Mouse (Mus musculus): ENCODE results near the gene H6pd.
"Not testable (repeated sequence)": the region's sequence is repeated elsewhere in the genome, so short reads cannot be mapped to it uniquely, and the experiment has no call there.

Gene H6pd

DNA sequence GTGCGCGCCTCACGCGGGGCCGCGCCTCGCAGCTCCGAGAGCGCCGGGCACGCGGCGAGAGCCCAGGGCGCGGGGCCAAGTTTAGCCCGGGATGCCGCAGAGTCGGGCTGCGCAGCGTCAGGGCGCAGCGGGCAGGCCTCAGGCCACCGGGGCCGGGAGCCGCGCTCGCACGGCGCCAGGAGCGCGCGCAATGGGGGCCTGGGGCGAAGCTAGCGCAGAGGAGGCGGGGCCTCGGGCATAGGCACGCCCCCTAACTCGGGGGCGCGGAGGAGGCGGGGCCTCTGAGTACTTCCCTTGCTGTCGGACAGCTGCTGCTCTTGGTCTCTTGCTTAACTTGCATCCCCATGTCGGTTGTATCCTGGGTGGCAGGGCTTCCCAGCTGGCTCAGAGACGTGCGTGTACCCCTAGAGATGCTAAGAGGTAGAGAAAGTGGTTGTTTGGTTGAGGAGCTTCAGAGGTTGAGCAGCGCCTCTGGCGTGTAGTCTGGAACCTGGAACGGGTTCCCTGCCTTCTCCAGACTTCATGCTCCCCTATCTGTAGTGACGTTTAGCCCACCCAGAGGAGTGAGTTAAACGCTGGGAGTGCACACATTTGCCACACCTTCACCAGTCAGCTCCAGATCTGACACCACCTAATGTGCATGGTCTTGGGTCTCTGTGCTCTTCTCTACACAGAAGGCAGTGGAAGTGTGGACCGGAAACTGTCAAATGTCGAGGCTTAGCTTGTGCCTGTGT is at the start of gene H6pd:
TSS of gene H6pd (minus strand) at position 171 of the 734 bp plus-strand sequence.
- peak; percentile 95 for DNase-seq

- DNase-seq = no peak
Observed at GRCm38 (mm10) chr4:150057722-150058121, 48.9 kb upstream of the H6pd start.

GRCm38 (mm10) chr4:150056171-150056570 is 47.3 kb upstream of the H6pd start:
- no peak for DNase-seq

DNA sequence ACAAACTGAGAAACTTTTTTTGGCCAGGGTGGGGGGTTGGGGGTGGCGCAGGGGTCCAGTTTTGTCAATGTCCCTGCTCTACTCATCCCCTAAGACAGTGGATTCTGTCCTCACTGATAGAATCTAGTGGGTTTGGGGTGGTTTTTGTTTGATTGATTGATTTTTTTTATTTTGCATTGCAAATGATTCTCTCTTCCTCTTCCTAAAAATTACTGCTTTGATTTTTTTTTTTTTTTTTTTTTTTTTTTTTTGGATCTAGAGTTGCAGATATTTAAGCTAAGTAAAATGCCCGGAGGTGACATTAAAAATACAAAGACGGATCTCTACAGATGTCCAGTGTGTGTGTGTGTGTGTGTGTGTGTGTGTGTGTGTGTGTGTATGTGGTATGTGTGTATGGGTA is 43.6 kb upstream of the H6pd start:
- no peak for DNase-seq

GRCm38 (mm10) chr4:150051514-150051913 is 42.7 kb upstream of the H6pd start:
- no peak for DNase-seq

DNA sequence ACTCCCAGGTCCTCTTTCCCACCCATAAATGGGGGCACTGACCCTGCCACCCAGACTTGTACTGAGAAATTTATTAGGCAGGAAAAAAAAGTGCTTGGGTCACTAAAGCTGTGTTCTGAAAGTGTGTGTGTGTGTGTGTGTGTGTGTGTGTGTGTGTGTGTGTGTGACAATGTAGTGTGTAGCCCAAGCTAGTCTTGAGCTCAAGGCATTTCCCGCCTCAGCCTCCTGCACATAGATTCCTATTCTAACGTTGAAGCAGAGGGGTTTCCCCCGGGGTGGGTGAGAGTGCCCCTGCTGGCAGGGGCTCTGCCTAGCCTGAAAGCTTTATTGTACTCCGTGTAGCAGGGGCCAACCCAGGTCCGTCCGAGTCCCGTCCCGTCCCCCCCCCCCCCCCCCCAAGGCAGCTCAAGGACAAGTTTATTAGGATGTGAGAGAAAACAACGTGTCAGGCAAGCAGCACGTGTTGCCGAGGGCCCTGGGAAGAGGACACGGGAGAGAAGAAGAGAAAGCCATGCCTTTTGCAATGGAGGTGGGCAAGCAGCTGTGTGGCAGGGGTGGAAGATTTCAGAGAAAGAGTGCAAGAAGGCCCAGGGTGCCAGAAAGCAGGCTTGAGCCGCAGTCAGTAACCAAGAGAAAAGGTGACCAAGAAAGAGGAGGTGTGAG is 40.9 kb upstream of the H6pd start:
- DNase-seq = peak; percentile 34

GRCm38 (mm10) chr4:150049157-150049513 is 40.3 kb upstream of the H6pd start:
- peak; percentile 19 for DNase-seq

DNA sequence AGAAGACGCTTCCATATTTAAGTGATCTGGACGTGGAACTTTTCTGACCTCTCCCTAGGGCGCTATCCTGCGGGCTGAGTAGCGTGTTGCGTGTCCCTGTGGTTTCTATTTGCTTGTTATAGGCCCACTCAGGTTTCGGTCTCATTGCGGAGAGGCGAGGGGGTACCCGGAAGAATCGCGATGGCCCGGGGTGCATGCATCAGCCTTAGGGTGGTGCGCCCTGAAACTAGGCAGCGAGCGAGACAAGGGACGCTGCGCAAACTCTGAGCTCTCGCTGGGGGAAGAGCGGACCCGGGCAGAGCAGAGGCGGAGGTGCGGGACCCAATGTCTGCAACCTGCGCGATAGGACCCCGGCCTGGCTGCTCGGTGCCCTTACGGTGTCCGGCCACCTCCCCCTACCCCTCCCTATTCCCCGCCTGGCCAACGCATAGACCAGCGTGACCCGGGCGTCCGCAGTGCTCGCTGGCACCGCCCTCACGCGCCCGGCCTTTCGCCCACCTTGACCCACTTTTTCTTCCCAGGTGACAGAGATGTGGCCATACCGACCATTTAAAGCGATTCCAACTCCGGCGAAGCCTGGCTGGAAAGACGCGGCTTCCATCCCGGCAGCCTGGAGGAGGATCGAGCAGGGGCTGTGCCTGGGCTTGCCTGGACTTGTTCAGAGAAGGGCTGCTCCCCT is 39.8 kb upstream of the H6pd start:
- peak; percentile 34 for DNase-seq

DNA sequence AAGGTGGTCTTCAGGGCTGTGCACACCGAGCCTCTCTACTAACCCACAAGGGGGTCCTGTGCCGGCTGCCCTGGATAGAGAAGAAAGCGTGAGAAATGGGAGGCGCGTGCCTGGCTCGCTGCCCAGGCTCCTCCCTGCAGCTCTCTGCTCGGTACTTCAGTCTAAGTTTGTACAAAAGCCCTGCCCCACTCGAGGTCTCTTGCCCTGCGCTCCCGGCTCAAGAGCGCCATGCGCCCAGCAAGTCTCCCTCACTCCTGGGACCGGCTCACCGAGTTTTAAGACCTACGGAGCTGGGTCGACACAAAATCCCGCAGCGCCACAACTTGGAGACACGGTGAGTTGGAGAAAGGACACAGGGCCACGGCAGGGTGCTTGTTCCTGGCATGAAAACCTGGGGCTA is 39.2 kb upstream of the H6pd start:
- DNase-seq = peak; percentile 80

DNA sequence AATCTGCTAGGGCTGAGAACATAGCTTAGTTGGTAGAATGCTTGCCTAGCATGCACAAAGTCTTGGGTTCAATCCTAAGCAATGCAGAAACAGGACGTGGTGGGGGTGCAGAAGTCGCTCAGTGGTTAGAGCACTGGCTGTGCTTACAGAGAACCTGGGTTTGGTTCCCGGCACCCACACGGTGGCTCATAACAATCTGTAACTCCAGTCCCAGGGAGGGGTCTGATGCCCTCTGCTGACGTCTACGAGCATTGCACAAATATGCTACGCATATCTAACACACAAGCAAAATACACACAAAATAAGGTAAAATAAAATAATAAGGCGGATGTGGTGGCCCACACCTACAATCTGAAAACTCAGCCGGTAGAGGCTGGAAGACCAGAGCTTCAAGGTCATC is 34.8 kb upstream of the H6pd start:
- DNase-seq = no peak

GRCm38 (mm10) chr4:150041346-150042110 is 32.7 kb upstream of the H6pd start:
- no peak for DNase-seq

DNA sequence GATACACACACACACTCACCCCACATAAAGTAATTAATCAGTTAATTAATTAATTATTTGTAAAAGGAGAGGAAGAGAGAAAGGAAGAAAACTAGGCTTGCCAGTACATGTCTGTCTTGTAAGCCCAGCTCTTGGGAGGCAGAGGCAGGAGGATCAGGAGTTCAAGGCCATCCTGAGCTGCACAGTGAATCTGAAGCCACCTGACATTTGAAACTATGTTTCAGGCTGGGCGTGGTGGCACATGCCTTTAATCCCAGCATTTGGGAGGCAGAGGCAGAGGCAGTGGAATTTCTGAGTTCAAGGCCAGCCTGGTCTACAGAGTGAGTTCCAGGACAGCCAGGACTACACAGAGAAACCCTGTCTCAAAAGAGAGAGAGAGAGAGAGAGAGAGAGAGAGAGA is 32.0 kb upstream of the H6pd start:
- DNase-seq = not testable (repeated sequence)

- no peak for DNase-seq
Observed at GRCm38 (mm10) chr4:150040003-150040581, 31.3 kb upstream of the H6pd start.

DNA sequence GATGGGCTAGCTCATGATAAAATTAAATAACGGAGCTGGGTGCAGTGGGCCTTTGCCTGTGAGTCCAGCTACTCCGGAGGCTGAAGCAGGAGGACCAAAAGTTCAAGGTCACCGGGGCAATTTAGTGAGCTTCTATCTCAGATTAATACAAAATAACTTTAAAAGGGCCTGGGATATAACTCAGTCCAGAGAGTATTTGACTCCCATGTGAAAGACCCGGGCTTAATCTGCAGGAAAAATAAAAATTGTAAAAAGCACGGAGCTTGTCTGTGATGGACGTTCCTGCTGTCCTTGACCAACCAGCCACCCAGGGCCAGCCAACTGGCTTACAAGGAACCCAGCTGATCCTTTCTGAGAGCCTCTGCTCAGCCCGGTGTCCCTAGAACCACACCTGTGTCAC is 29.7 kb upstream of the H6pd start:
- DNase-seq = no peak

DNA sequence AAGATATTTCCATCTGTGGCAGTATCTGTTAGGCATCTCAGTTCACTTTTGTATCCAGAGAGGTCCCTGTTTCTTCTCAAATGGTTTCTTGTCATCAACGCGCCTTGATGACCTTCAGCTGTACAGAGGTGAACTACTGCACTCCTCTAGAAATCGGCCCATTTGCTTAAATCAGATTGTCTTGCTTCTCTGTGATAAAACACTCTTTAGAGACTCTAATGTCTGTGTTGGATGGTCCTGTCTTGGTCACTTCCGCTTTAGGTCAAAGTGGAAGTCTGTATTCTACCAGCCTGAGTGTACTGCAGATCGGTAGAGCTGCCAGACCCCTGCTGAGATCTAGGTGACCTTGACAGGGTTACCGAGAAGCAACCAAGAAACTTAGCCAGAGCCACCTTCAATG is 27.3 kb upstream of the H6pd start:
- DNase-seq = no peak

DNA sequence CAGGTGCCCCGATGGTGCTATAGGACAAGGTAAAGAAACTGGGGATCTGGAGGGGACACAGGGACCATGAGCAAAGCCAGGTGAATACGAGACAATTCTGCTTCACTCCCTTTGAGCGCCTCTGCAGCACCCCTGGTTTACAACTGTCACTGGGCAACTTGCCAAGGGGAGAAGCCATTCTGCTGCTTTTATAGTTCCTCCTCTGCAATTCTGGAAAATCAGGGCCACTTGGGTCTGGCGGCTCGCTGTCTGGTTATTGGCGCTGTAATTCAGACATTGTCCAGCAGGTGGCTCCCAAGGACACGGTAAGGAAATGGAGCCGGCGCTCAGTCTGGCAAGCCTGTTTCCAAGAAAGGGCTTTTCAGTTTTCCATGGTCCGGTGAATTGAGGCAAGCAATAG is 26.5 kb upstream of the H6pd start:
- peak; percentile 88 for DNase-seq

DNA sequence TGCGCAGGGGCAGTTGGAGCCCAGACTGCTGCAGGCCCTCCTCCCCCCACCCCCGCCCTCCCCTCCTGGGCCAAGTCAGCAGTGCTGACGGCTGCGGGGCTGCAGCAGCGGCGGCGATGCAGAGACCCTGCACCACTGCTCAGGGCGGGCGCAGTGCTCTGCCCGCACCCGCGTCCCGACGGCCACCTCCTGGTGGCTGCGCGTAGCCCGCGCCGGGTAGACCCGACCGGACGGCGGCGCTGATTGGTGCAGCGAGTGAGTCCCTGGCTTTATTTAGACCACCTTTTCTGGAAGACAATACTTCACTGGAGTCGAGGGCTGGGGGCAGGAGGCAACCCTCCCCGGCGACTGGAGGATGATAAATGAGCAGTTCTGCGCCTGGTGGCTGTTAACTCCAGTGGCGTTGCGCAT is 24.4 kb upstream of the H6pd start:
- peak; percentile 65 for DNase-seq

GRCm38 (mm10) chr4:150031234-150031890 is 22.5 kb upstream of the H6pd start:
- DNase-seq = no peak

- peak; percentile 66 for DNase-seq
Observed at GRCm38 (mm10) chr4:150030449-150031233, 21.8 kb upstream of the H6pd start.

DNA sequence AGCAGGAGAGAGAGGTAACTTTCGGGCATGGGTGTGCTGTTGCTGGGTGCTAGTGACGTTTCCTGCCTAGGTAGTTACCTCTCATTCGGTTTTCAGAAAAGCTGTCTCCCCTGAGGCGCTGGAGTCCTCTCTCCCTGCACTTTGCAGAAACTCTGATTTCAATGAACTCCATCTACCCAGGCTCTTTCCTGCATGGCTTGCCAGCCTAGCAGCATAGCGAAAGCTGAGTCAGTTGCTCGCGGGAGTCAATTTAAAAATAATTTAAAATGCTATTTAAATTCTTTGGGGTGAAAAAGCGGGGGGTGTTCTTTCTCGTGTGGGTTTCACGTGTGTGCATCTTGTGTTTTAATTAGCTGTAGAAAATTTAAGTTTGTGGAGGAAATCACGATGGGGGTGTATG is 21.1 kb upstream of the H6pd start:
- no peak for DNase-seq

- DNase-seq = no peak
Observed at GRCm38 (mm10) chr4:150023518-150023917, 14.7 kb upstream of the H6pd start.

Measured in retina, postnatal 1 day (tissue).